10 mouse cellular contexts compared by ENCODE assay signal in the genomic region with DNA sequence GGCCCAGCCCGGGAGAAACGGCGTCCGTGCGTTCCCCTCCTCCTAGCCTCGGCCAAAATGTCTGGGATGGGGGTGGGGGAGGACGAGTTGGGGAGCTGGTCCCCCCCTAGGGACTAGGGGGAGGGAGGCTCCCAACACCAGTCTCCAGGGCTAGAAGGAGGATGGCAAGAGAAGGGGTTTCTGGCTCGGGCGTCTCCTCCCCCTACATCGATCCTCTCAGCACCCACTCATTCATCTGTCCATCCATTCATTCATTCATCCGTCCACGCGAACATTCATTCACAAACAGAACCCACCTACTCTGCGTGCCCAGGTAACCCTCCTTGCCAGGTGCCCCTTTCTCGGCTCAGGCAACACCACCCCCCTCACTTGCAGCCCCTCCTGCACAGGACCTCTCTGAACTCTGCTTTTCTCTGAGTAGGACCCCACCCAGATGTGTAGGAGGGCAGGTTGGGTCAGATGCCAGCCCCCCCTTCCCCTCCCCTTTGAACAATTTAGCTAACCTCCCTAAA. TPM values are rescaled to one million over a fixed set of nuclear protein-coding genes. Genes with fewer than 3 reads are reported as not detected.
DNase-seq lines count a peak whose midpoint lies in the region; ATAC-seq and TF ChIP-seq lines count a peak whose summit lies in the region.
"Had no signal": no experiment of that assay in that cellular context is flagged by ENCODE, and none has a peak within 500 bp of the region (broad histone marks: within the 10 kb centered on the region; RNA-seq: fewer than 3 reads in every experiment).

No protein-coding gene starts in this region.

- no peak for TF ChIP-seq POLR2A in cerebellum, adult 2 months (IDR thresholded peaks at IDR 0.05; ENCODE audit: borderline replicate concordance, insufficient read depth, low read length)
- no peak for TF ChIP-seq POLR2A in limb, embryonic 14.5 days (IDR thresholded peaks at IDR 0.05; ENCODE audit: borderline replicate concordance, extremely low read depth, insufficient read depth, insufficient read length)

- no peak for TF ChIP-seq CTCF in cerebellum, adult 2 months (IDR thresholded peaks at IDR 0.05; ENCODE audit: borderline replicate concordance, insufficient read depth, low read depth, low read length)
- no peak for TF ChIP-seq CTCF in lung, postnatal 0 days (IDR thresholded peaks at IDR 0.05)

- no peak for DNase-seq in cerebellum, adult 2 months
- DNase-seq in lung, postnatal 0 days (ENCODE audit: low spot score) = no peak
- no peak for DNase-seq in lung, adult 18-20 months
- DNase-seq in limb, embryonic 14.5 days (ENCODE audit: low spot score) = peak; percentile 6
- DNase-seq in left cerebral cortex, adult 18-20 months (ENCODE audit: low spot score in 2 of 2) = no peak
- no peak for DNase-seq in Muller cell, postnatal 12 days (ENCODE audit: inconsistent ontology term)
- DNase-seq: adrenal gland, adult 8-10 months had no signal

- H3K4me1 ChIP-seq in cerebellum, adult 2 months (ENCODE audit: control insufficient read depth, insufficient read depth, low read length) = peaks cover 9% of the 10 kb centered on the region
- H3K4me1 ChIP-seq in lung, postnatal 0 days (ENCODE audit: insufficient read depth, low read depth, low read length) = no peaks in the 10 kb centered on the region; the same call in 1 of the 2 replicates
- peaks cover 21% of the 10 kb centered on the region for H3K4me1 ChIP-seq in limb, embryonic 14.5 days (ENCODE audit: control insufficient read depth, insufficient read depth, low read length)
- peaks cover 17% of the 10 kb centered on the region for H3K4me1 ChIP-seq in stomach, embryonic 14.5 days (ENCODE audit: control insufficient read depth, insufficient read depth, low read length)

- no peak for ATAC-seq in cerebellum, adult (ENCODE audit: insufficient number of reproducible peaks, low FRiP score, low TSS enrichment)
- no peak; the same call in 1 of the 2 replicates for ATAC-seq in lung, postnatal 0 days
- ATAC-seq in limb, embryonic 14.5 days (ENCODE audit: low FRiP score, low read depth) = no peak
- no peak; the same call in 1 of the 2 replicates for ATAC-seq in stomach, embryonic 14.5 days (ENCODE audit: insufficient number of reproducible peaks, insufficient read depth, low FRiP score, low read depth)

- no peak overlapping the region for H3K27ac ChIP-seq in cerebellum, adult 2 months (ENCODE audit: insufficient read depth, low read length)
- H3K27ac ChIP-seq in lung, postnatal 0 days (ENCODE audit: low read length) = no peak overlapping the region
- no peak overlapping the region for H3K27ac ChIP-seq in limb, embryonic 14.5 days (replicated peaks; ENCODE audit: low read depth, low read length)
- H3K27ac ChIP-seq in stomach, embryonic 14.5 days (ENCODE audit: low read length) = no peak overlapping the region
- H3K27ac ChIP-seq: macrophage had no signal

- peak overlapping the region; percentile 99 for H3K4me2 ChIP-seq in lung, postnatal 0 days (replicated peaks; ENCODE audit: low read depth, low read length)
- H3K4me2 ChIP-seq in limb, embryonic 14.5 days (replicated peaks; ENCODE audit: low read depth, low read length, severe bottlenecking) = peak overlapping the region; percentile 99
- peak overlapping the region; percentile 98 for H3K4me2 ChIP-seq in stomach, embryonic 14.5 days (replicated peaks; ENCODE audit: low read depth, low read length)

- no peaks in the 10 kb centered on the region for H3K36me3 ChIP-seq in lung, postnatal 0 days (ENCODE audit: insufficient read depth, low read length)
- no peaks in the 10 kb centered on the region for H3K36me3 ChIP-seq in limb, embryonic 14.5 days (ENCODE audit: control insufficient read depth, insufficient read depth, low read length)
- H3K36me3 ChIP-seq in stomach, embryonic 14.5 days (ENCODE audit: control insufficient read depth, insufficient read depth, low read length) = no peaks in the 10 kb centered on the region

- peak overlapping the region; percentile 23 for H3K4me3 ChIP-seq in cerebellum, adult 2 months (replicated peaks; ENCODE audit: insufficient read depth, low read depth, low read length)
- peak overlapping the region; percentile 59 for H3K4me3 ChIP-seq in lung, postnatal 0 days (ENCODE audit: low read depth, low read length)
- peak overlapping the region; percentile 73 for H3K4me3 ChIP-seq in limb, embryonic 14.5 days (replicated peaks; ENCODE audit: low read length)
- peak overlapping the region; percentile 64 for H3K4me3 ChIP-seq in stomach, embryonic 14.5 days (ENCODE audit: low read depth, low read length)

- H3K27me3 ChIP-seq in cerebellum, adult 2 months (ENCODE audit: control insufficient read depth, insufficient read depth, low read length) = no peaks in the 10 kb centered on the region
- peaks cover 29% of the 10 kb centered on the region for H3K27me3 ChIP-seq in lung, postnatal 0 days (replicated peaks; ENCODE audit: insufficient read depth, low read length)
- H3K27me3 ChIP-seq in limb, embryonic 14.5 days (ENCODE audit: control insufficient read depth, insufficient read depth, low read length) = peaks cover 20% of the 10 kb centered on the region
- H3K27me3 ChIP-seq in stomach, embryonic 14.5 days (ENCODE audit: control insufficient read depth, insufficient read depth, low read length) = no peaks in the 10 kb centered on the region; the same call in 1 of the 2 replicates

- no peaks in the 10 kb centered on the region for H3K9me3 ChIP-seq in lung, postnatal 0 days (ENCODE audit: low read length)
- no peaks in the 10 kb centered on the region for H3K9me3 ChIP-seq in limb, embryonic 14.5 days (ENCODE audit: control insufficient read depth, low read length)
- no peaks in the 10 kb centered on the region for H3K9me3 ChIP-seq in stomach, embryonic 14.5 days (ENCODE audit: control insufficient read depth, low read depth, low read length)

- no peak overlapping the region for H3K9ac ChIP-seq in lung, postnatal 0 days (replicated peaks; ENCODE audit: low read depth)
- H3K9ac ChIP-seq in limb, embryonic 14.5 days (ENCODE audit: low read depth, low read length, severe bottlenecking) = peak overlapping the region; percentile 78
- peak overlapping the region; percentile 61 for H3K9ac ChIP-seq in stomach, embryonic 14.5 days (replicated peaks; ENCODE audit: low read depth, low read length)

- no peak for TF ChIP-seq EP300 in lung, postnatal 0 days (IDR thresholded peaks at IDR 0.05)

- 6% methylated on average over 15 of the region's 15 CpGs for WGBS in cerebellum, adult 2 months
- 1% methylated on average over 15 of the region's 15 CpGs for WGBS in lung, postnatal 0 days
- WGBS in limb, embryonic 14.5 days = 3% methylated on average over 12 of the region's 15 CpGs
- WGBS in stomach, embryonic 14.5 days = 4% methylated on average over 14 of the region's 15 CpGs

RNA-seq across cellular contexts. Expression of a gene that starts 39.9 kb away (rescaled TPM):
- 234 and 248 TPM in 2 replicates for polyA plus RNA-seq in cerebellum, adult 2 months (2012; rRNA removed)
- 107 and 119 TPM in 2 replicates for polyA plus RNA-seq in lung, postnatal 0 days (2015; fragmentation: Nextera tagmentation; extraction: Ambion mirVana)
- 157 and 181 TPM in 2 replicates for polyA plus RNA-seq in limb, embryonic 14.5 days (2012; rRNA removed)
- polyA plus RNA-seq in limb, embryonic 14.5 days (2014; fragmentation: Nextera tagmentation; extraction: Ambion mirVana) = 203 and 212 TPM in 2 replicates
- polyA plus RNA-seq in stomach, embryonic 14.5 days (2014; fragmentation: Nextera tagmentation; extraction: Ambion mirVana) = 222 and 238 TPM in 2 replicates
- 100 to 1,000 TPM; 274 to 284 TPM for total RNA-seq in left cerebral cortex, adult 18-20 months (2021)

RNA-seq across cellular contexts. Expression of a gene that starts 51.2 kb away (rescaled TPM):
- 1,171 and 1,228 TPM in 2 replicates for polyA plus RNA-seq in cerebellum, adult 2 months (2012; rRNA removed)
- polyA plus RNA-seq in lung, postnatal 0 days (2015; fragmentation: Nextera tagmentation; extraction: Ambion mirVana) = 889 and 976 TPM in 2 replicates
- 478 and 552 TPM in 2 replicates for polyA plus RNA-seq in limb, embryonic 14.5 days (2012; rRNA removed)
- 850 and 909 TPM in 2 replicates for polyA plus RNA-seq in limb, embryonic 14.5 days (2014; fragmentation: Nextera tagmentation; extraction: Ambion mirVana)
- 1,044 and 1,144 TPM in 2 replicates for polyA plus RNA-seq in stomach, embryonic 14.5 days (2014; fragmentation: Nextera tagmentation; extraction: Ambion mirVana)
- 1,000 to 10,000 TPM in 1 of 2 experiments, 100 to 1,000 TPM in 1; 906 to 1,040 TPM for total RNA-seq in left cerebral cortex, adult 18-20 months (2021)

Comparison
In these comparisons a context has a peak if more than half of its experiments do, and no peak if none do; other contexts are left out.
1. H3K4me3 ChIP-seq: peak in every context shown above with its lines; median percentile 73 in limb, embryonic 14.5 days; 64 in stomach, embryonic 14.5 days; 59 in lung, postnatal 0 days; 23 in cerebellum, adult 2 months.